Mouse (Mus musculus) heart, embryonic 16.5 days (tissue): Measurements from ENCODE around the gene Nr2e1. TPM values are rescaled to one million over a fixed set of nuclear protein-coding genes. Genes with fewer than 3 reads are reported as not detected.

Experiments
- ATAC-seq: fragments of 200-750 bp; cut with Nextera tagmentation; replicated peaks from 2 replicates; pipeline ENCODE4 v1.8.0; 2017; ENCODE audit warnings: moderate number of reproducible peaks; ENCODE audit not compliant: insufficient read depth, low FRiP score; ENCODE audit errors: extremely low read depth
- H3K27ac ChIP-seq: fragments of 300-500 bp; sonication (generic); 2 replicates; pipeline ENCODE4 v1.5.1; 2014; ENCODE audit warnings: mild to moderate bottlenecking, low read length, control low read depth, moderate library complexity
- H3K27me3 ChIP-seq: fragments of 300-500 bp; sonication (generic); 2 replicates; pipeline ENCODE4 v1.6.1; 2014; ENCODE audit warnings: low read length, mixed read lengths; ENCODE audit not compliant: control insufficient read depth, insufficient read depth
- H3K36me3 ChIP-seq: fragments of 300-500 bp; sonication (generic); 2 replicates; pipeline ENCODE4 v1.6.1; 2014; ENCODE audit not compliant: control insufficient read depth, insufficient read depth
- H3K4me1 ChIP-seq: fragments of 300-500 bp; sonication (generic); 2 replicates; pipeline ENCODE4 v1.6.1; 2014; ENCODE audit warnings: low read length, mixed read lengths; ENCODE audit not compliant: control insufficient read depth, insufficient read depth
- H3K4me2 ChIP-seq: fragments of 300-500 bp; sonication (generic); 2 replicates; pipeline ENCODE4 v1.6.1; 2014; ENCODE audit warnings: low read depth, mild to moderate bottlenecking, control low read depth, low read length
- H3K4me3 ChIP-seq: fragments of 300-500 bp; sonication (generic); 2 replicates; pipeline ENCODE4 v1.5.1; 2014; ENCODE audit warnings: mild to moderate bottlenecking, control low read depth, low read length
- H3K9ac ChIP-seq: fragments of 300-500 bp; sonication (generic); 2 replicates; pipeline ENCODE4 v1.6.1; 2014; ENCODE audit warnings: low read length, control low read depth
- H3K9me3 ChIP-seq: fragments of 300-500 bp; sonication (generic); replicated peaks from 2 replicates; pipeline ENCODE4 v1.6.1; 2016; ENCODE audit warnings: low read length; ENCODE audit not compliant: control insufficient read depth
- WGBS: fragments of 180-500 bp; shearing (Covaris S2); extraction: QIAGEN DNeasy Blood & Tissue Kit; methylation state at CpG from one replicate; pipeline ENCODE4 v1.1.7; 2014; 5-methylcytosine and 5-hydroxymethylcytosine counted together
- polyA plus RNA-seq: library from polyadenylated mRNA; unstranded; fragments of >200 nt; fragmentation: Nextera tagmentation; extraction: Ambion mirVana; gene quantifications from 2 replicates; pipeline ENCODE4 v1.2.1, GENCODE M21; 2015

The Nr2e1 gene
- polyA plus RNA-seq, 1 experiment from 2014 or later: not detected

DNA sequence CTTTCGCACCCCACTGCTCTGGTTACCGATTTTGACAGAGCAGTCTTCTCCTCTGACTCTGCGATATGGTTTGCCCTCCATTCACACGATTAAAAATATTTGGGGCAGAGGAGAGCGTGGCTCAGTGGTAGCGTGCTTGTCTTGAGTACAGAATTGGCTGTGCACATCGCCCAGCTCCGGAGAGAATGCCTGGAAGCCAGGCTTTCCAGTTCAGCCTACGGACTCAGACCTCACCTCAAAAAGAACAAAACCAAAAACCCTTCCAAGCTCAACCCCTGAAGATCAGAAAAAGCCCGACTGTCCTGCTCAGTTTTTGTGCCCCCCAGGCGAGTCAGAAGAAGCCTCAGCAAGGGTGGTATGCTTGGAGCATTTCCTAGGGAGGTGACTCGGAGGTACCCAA, 29.6 kb upstream of the Nr2e1 start:
- Histone ChIP-seq H3K4me3 (no peak overlapping the region), H3K4me2 (no peak overlapping the region), H3K36me3 (no peaks in the 10 kb centered on the region), H3K9me3 (peaks cover 6% of the 10 kb centered on the region; the same call in 1 of the 2 replicates), H3K4me1 (no peaks in the 10 kb centered on the region), H3K27ac (no peak overlapping the region), H3K9ac (no peak overlapping the region), H3K27me3 (peaks cover 61% of the 10 kb centered on the region)
- 10% methylated on average over 12 of the region's 12 CpGs for WGBS
- ATAC-seq: no peak

DNA sequence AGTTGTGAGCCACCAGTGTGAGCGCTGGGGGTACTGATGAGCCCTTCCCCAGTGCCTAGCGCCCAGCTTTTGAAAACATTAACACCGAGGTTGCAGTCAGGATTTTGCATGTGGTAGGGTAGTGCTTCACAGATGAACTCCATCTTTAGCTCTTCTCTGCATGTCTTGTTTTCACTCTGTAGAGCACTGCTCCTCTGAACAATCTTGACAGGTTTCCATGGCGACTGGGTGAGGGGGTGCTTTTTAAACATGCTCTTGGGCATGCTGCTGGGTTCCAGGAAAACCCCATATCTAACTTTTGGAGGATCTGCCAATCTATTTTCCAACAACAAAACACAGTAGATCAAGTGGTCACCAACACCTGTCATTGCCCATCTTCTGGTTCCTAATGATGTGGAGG, 23.3 kb upstream of the Nr2e1 start:
- no peaks in the 10 kb centered on the region for H3K4me1 ChIP-seq
- H3K27me3 ChIP-seq: peaks cover 22% of the 10 kb centered on the region

DNA sequence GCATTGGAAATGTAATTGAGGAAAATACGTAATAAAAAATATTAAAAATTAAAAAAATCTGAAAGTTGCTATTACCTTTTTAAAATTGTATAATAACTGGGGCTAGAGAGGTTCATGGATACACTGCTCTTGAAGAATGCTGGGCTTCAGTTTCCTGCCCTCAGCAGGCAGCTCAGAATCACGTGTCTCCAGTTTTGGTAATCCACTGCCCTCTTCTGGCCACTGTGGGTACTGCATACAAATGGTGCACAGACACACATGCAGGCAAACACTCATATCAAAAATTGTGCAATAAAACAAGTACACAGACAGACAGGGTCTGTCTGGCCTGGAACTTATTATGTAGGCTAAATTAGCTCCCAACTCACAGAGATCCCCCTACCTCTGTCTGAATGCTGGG, 21.4 kb upstream of the Nr2e1 start:
- H3K9ac ChIP-seq: no peak overlapping the region
- H3K4me2 ChIP-seq: no peak overlapping the region
- H3K27me3 ChIP-seq: peaks cover 9% of the 10 kb centered on the region; the same call in 1 of the 2 replicates
- no peaks in the 10 kb centered on the region for H3K4me1 ChIP-seq
- H3K4me3 ChIP-seq: no peak overlapping the region
- H3K9me3 ChIP-seq: peaks cover 15% of the 10 kb centered on the region
- H3K36me3 ChIP-seq: no peaks in the 10 kb centered on the region
- WGBS: 63% methylated on average over 2 of the region's 2 CpGs
- no peak overlapping the region for H3K27ac ChIP-seq
- no peak for ATAC-seq

More for the DNA sequence above, 23.3 kb upstream of the Nr2e1 start:
- Histone ChIP-seq H3K27ac (no peak overlapping the region), H3K4me2 (no peak overlapping the region), H3K36me3 (no peaks in the 10 kb centered on the region), H3K9me3 (peaks cover 13% of the 10 kb centered on the region), H3K9ac (no peak overlapping the region), H3K4me3 (no peak overlapping the region)
- ATAC-seq: no peak
- WGBS: 71% methylated on average over 4 of the region's 4 CpGs

DNA sequence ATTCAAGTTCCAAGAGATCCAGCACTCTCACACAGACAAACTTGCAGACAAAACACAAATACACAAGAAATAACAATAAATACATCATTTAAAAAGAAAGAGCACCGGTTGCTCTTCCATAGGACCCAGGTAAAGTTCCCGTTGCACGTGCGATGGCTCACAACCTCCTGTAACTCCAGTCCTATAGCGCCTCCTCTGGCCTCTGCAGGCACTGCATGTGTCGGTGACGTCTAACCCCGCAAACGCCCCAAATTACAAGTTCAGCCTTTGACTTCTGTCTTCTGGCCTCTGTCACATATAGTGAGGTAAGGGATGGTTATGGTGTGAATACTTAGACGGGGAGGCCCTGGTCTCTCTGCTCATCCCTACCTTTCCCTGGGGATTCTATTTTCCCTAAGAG, 18.1 kb upstream of the Nr2e1 start:
- H3K36me3 ChIP-seq: no peaks in the 10 kb centered on the region
- 27% methylated on average over 10 of the region's 10 CpGs for whole genome bisulfite sequencing
- peaks cover 8% of the 10 kb centered on the region for H3K9me3 ChIP-seq
- H3K27me3 ChIP-seq: peaks cover 16% of the 10 kb centered on the region; the same call in 1 of the 2 replicates
- no peak overlapping the region for H3K27ac ChIP-seq
- no peak overlapping the region for H3K4me3 ChIP-seq
- H3K4me2 ChIP-seq: no peak overlapping the region
- H3K4me1 ChIP-seq: no peaks in the 10 kb centered on the region
- no peak for ATAC-seq
- H3K9ac ChIP-seq: no peak overlapping the region

DNA sequence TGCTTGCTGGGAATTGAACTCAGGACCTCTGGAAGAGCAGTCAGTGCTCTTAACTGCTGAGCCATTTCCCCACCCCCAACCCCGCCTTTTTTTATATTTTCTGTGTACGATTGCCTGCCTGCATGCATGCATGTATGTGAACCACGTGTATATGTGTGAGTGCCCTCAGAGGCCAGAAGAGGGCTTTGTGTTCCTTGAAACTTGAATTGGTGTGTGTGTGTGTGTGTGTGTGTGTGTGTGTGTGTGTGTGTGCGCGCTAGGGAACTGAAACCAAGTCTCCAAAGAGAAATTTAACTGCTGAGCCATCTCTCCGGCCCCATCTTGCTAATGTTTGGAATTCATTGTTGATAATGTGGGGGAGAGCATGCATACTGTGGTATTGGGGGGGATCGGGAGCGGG, 15.2 kb upstream of the Nr2e1 start:
- Histone ChIP-seq H3K4me1 (no peaks in the 10 kb centered on the region), H3K36me3 (no peaks in the 10 kb centered on the region), H3K27me3 (peaks cover 40% of the 10 kb centered on the region), H3K4me3 (no peak overlapping the region), H3K9me3 (0 out of 2 replicates have a peak, but pooled peaks cover 2% of the 10 kb centered on the region), H3K4me2 (no peak overlapping the region), H3K27ac (no peak overlapping the region), H3K9ac (no peak overlapping the region)
- no peak for ATAC-seq
- 78% methylated on average over 8 of the region's 8 CpGs for WGBS

DNA sequence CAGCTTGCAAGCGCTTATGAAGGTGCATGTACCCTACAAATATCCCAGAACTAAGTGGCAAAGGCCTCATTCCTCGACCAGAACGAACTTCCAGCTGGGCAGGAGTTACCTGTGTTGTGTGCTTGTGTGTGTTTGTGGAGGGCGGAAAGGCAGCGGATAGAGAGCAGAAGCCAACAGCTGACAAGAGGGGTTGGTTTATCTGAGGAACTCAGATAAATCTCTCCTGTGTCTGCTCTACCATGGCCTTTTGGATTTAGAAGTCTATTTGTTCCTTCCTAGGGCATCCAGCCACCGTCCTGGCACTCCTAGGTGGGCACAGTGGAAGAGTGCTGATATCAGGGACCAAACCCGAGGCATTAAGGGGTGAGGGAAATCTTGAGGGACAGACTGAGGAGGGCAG, 9.8 kb upstream of the Nr2e1 start:
- Histone ChIP-seq H3K27ac (no peak overlapping the region), H3K4me1 (peaks cover 11% of the 10 kb centered on the region), H3K4me2 (no peak overlapping the region), H3K27me3 (peaks cover 86% of the 10 kb centered on the region), H3K36me3 (no peaks in the 10 kb centered on the region), H3K9me3 (no peaks in the 10 kb centered on the region), H3K4me3 (no peak overlapping the region), H3K9ac (no peak overlapping the region)
- no peak for ATAC-seq
- WGBS: 19% methylated on average over 7 of the region's 7 CpGs

DNA sequence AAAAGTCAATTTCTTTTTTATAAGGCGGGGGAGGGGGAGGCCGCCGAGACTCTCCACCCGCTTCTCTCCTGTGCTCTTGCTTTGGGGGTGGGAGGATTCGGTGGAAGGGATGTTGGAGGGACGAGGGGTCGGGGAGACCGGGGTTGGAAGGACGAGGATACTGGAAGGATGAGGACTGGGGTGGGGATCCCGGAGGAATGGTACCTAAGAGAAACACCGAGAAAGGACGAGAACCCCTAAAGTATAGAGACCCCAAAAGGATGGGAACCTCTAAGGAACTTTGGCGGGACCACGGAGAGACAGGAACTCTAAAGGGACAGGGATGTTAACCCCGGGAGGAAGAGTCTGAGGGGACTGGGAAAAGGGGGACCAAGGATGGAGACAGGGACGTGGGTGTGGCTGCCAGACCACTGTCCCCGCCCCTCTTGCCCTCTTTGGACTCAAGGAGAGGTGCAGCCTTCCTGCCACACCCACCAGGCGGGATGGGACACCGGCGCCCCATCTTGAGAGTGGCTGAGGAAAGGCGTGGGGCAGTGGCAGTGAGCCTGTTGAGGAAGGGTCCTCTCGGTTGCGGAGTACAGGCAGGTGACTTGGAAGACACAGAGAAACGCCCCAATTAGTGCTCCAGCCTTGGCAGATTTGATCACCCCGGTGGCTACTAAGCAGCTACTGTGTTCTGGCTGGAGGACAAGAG, 8.7 kb upstream of the Nr2e1 start:
- peaks cover 11% of the 10 kb centered on the region for H3K4me1 ChIP-seq
- no peaks in the 10 kb centered on the region for H3K36me3 ChIP-seq
- H3K27me3 ChIP-seq: peaks cover 89% of the 10 kb centered on the region
- no peak overlapping the region for H3K27ac ChIP-seq
- H3K4me3 ChIP-seq: peak overlapping the region; percentile 45
- WGBS: under 1% methylated on average over 25 of the region's 25 CpGs
- ATAC-seq: no peak
- H3K4me2 ChIP-seq: peak overlapping the region; percentile 56
- H3K9me3 ChIP-seq: no peaks in the 10 kb centered on the region
- H3K9ac ChIP-seq: no peak overlapping the region

DNA sequence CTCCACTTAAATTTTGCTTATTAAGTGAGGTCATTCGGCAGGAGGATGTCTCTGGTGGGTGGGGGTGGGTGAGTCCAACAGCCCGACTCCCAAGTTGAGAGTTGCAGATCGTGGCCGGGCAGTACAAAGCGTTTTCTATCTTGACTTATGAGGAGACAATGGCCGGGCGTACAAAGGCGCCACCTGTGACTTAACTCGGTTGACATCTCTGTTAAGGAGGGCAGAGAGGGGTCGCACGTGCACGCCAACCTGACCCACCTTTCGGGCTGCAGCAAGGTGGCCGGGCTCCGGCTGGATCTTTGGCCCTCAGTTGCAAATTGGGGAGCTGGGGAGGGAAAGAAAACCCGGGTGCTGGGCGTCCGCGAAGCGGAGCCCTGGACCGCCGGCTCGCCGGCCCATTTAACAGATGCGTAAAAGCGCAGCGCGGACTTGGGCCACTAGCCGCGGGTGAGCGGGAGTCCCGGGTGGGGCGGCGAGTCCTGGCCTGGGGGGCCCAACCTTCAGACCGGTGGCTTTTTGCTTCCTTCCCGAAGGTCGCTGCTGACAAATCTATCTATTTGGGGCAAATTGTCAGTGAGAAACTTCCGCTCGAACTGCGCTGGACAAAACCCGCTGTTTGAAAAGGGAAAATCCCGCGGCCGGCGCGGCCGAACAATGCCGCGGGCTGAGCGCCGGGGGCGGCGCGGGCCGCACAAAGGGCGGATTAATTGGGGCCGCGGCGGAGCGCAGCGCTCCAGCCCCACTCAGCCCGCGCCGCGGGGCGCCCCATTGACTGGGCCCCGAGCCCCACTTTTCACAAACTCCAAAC, 8.0 kb upstream of the Nr2e1 start:
- Histone ChIP-seq H3K4me3 (peak overlapping the region; percentile 45), H3K36me3 (no peaks in the 10 kb centered on the region), H3K27me3 (peaks cover 93% of the 10 kb centered on the region), H3K4me2 (peak overlapping the region; percentile 56), H3K9me3 (no peaks in the 10 kb centered on the region), H3K9ac (no peak overlapping the region), H3K4me1 (peaks cover 11% of the 10 kb centered on the region), H3K27ac (no peak overlapping the region)
- ATAC-seq: no peak
- WGBS: under 1% methylated on average over 67 of the region's 67 CpGs
